Mouse (Mus musculus): Measurements from ENCODE around the gene Eef2k.

Eef2k gene

GRCm38 (mm10) chr7:120844689-120845088 lies 2.1 kb downstream of the Eef2k start:
- DNase-seq (ENCODE audit: low spot score), result peak; percentile 23

GRCm38 (mm10) chr7:120848831-120849512 lies 6.3 kb downstream of the Eef2k start:
- DNase-seq (ENCODE audit: low spot score), result no peak

- DNase-seq (ENCODE audit: low spot score), result no peak
Measured at GRCm38 (mm10) chr7:120850165-120850564, 7.5 kb downstream of the Eef2k start.

- DNase-seq (ENCODE audit: low spot score), result no peak
Measured at GRCm38 (mm10) chr7:120859854-120860253, 17.2 kb downstream of the Eef2k start.

GRCm38 (mm10) chr7:120860799-120861487 lies 18.3 kb downstream of the Eef2k start:
- DNase-seq (ENCODE audit: low spot score), result no peak

- no peak for DNase-seq (ENCODE audit: low spot score)
Measured at GRCm38 (mm10) chr7:120861488-120862047, 18.9 kb downstream of the Eef2k start.

- DNase-seq (ENCODE audit: low spot score), result peak; percentile 82
Measured at GRCm38 (mm10) chr7:120862196-120862595, 19.6 kb downstream of the Eef2k start.

GRCm38 (mm10) chr7:120862626-120863025 lies 20.0 kb downstream of the Eef2k start:
- DNase-seq (ENCODE audit: low spot score), result peak; percentile 66

- DNase-seq (ENCODE audit: low spot score), result peak; percentile 72
Measured at GRCm38 (mm10) chr7:120863476-120863875, 20.8 kb downstream of the Eef2k start.

- peak; percentile 87 for DNase-seq (ENCODE audit: low spot score)
Measured at GRCm38 (mm10) chr7:120865100-120865499, 22.5 kb downstream of the Eef2k start.

- peak; percentile 25 for DNase-seq (ENCODE audit: low spot score)
Measured at GRCm38 (mm10) chr7:120865832-120866231, 23.2 kb downstream of the Eef2k start.

GRCm38 (mm10) chr7:120866684-120867083 lies 24.1 kb downstream of the Eef2k start:
- DNase-seq (ENCODE audit: low spot score), result no peak

GRCm38 (mm10) chr7:120867720-120868119 lies 25.1 kb downstream of the Eef2k start:
- DNase-seq (ENCODE audit: low spot score), result no peak

GRCm38 (mm10) chr7:120869883-120870282 lies 27.3 kb downstream of the Eef2k start:
- DNase-seq (ENCODE audit: low spot score), result no peak

- no peak for DNase-seq (ENCODE audit: low spot score)
Measured at GRCm38 (mm10) chr7:120870431-120871008, 27.9 kb downstream of the Eef2k start.

GRCm38 (mm10) chr7:120873083-120873482 lies 30.5 kb downstream of the Eef2k start:
- no peak for DNase-seq (ENCODE audit: low spot score)

GRCm38 (mm10) chr7:120874021-120874420 lies 31.4 kb downstream of the Eef2k start:
- no peak for DNase-seq (ENCODE audit: low spot score)

GRCm38 (mm10) chr7:120874764-120875539 lies 32.3 kb downstream of the Eef2k start:
- DNase-seq (ENCODE audit: low spot score), result no peak

- DNase-seq (ENCODE audit: low spot score), result no peak
Measured at GRCm38 (mm10) chr7:120875540-120876388, 33.1 kb downstream of the Eef2k start.

GRCm38 (mm10) chr7:120878271-120878670 lies 35.6 kb downstream of the Eef2k start:
- no peak for DNase-seq (ENCODE audit: low spot score)

- no peak for DNase-seq (ENCODE audit: low spot score)
Measured at GRCm38 (mm10) chr7:120879972-120880371, 37.3 kb downstream of the Eef2k start.
